Mouse (Mus musculus): Measurements from ENCODE around the gene Serpini2.

GRCm38 (mm10) chr3:75276522-75276921, 6.6 kb upstream of the Serpini2 start:
- TF ChIP-seq EP300 (IDR thresholded peaks at IDR 0.05; ENCODE audit: insufficient read depth, low read depth, low read length) = no peak
- no peak for TF ChIP-seq CTCF (IDR thresholded peaks at IDR 0.05; ENCODE audit: low read depth, low read length)
- TF ChIP-seq POLR2A (IDR thresholded peaks at IDR 0.05; ENCODE audit: insufficient read depth, low read length) = no peak

Measured in ES-Bruce4 (cell line).